Mouse (Mus musculus) heart, embryonic 15.5 days (tissue): ENCODE data around the gene Kdm6a. TPM values are rescaled to one million over a fixed set of nuclear protein-coding genes. Genes with fewer than 3 reads are reported as not detected.

ENCODE experiments used
- ATAC-seq: fragments of 200-750 bp; cut with Nextera tagmentation; replicated peaks from 2 replicates; pipeline ENCODE4 v1.8.0; 2017; ENCODE audit warnings: low read depth, moderate TSS enrichment; ENCODE audit not compliant: insufficient number of reproducible peaks, insufficient read depth, low FRiP score
- H3K27ac ChIP-seq: fragments of 300-500 bp; sonication (generic); 2 replicates; pipeline ENCODE4 v1.5.1; 2015; ENCODE audit warnings: mild to moderate bottlenecking, inconsistent platforms
- H3K27me3 ChIP-seq: fragments of 300-500 bp; sonication (generic); 2 replicates; pipeline ENCODE4 v1.6.1; 2015; ENCODE audit warnings: inconsistent platforms
- H3K36me3 ChIP-seq: fragments of 300-500 bp; sonication (generic); 2 replicates; pipeline ENCODE4 v1.6.1; 2015; ENCODE audit warnings: mild to moderate bottlenecking, inconsistent platforms
- H3K4me1 ChIP-seq: fragments of 300-500 bp; sonication (generic); replicated peaks from 2 replicates; pipeline ENCODE4 v1.6.1; 2015; ENCODE audit warnings: inconsistent platforms
- H3K4me2 ChIP-seq: fragments of 300-500 bp; sonication (generic); 2 replicates; pipeline ENCODE4 v1.6.1; 2015; ENCODE audit warnings: inconsistent platforms, mild to moderate bottlenecking, moderate library complexity
- H3K4me3 ChIP-seq: fragments of 300-500 bp; sonication (generic); 2 replicates; pipeline ENCODE4 v1.5.1; 2015; ENCODE audit warnings: mild to moderate bottlenecking, inconsistent platforms
- H3K9ac ChIP-seq: fragments of 300-500 bp; sonication (generic); 2 replicates; pipeline ENCODE4 v1.6.1; 2015; ENCODE audit warnings: mild to moderate bottlenecking, inconsistent platforms
- H3K9me3 ChIP-seq: fragments of 300-500 bp; sonication (generic); replicated peaks from 2 replicates; pipeline ENCODE4 v1.6.1; 2016; ENCODE audit warnings: inconsistent platforms
- WGBS: fragments of 180-500 bp; shearing (Covaris S2); methylation state at CpG from one replicate; pipeline ENCODE4 v1.1.7; 2015; ENCODE audit warnings: mixed read lengths; 5-methylcytosine and 5-hydroxymethylcytosine counted together
- polyA plus RNA-seq: library from polyadenylated mRNA; unstranded; fragments of >200 nt; fragmentation: Nextera tagmentation; extraction: Ambion mirVana; gene quantifications from 2 replicates; pipeline ENCODE4 v1.2.1, GENCODE M21; 2015

The Kdm6a gene
- polyA plus RNA-seq, 1 experiment from 2014 or later, result 13.0 TPM

DNA sequence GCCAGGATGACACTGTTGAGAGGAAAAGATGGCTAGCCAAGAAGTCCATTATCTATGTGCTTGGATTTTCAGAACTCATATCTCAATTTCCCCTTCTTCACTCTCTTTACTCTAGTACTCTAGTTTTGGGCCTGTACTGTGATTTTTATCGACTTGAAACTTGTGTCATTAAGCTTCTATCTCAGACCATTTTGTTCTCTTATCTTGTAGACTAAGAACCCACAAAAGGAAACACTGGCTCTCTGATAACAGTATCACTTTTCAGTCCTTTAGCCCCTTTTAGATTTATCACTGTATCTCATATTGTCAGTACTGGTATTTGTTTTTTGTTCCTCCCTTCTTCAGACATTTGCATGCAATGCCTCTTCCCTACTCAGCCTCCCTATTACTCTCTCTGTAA lies 17.1 kb downstream of the Kdm6a start:
- Histone ChIP-seq H3K4me2 (no peak overlapping the region), H3K36me3 (no peaks in the 10 kb centered on the region), H3K9me3 (no peaks in the 10 kb centered on the region), H3K27me3 (no peaks in the 10 kb centered on the region), H3K4me1 (peaks cover 11% of the 10 kb centered on the region), H3K9ac (no peak overlapping the region), H3K27ac (no peak overlapping the region), H3K4me3 (no peak overlapping the region)
- no peak for ATAC-seq
- WGBS, result 36% methylated on average over 1 of the region's 1 CpGs

DNA sequence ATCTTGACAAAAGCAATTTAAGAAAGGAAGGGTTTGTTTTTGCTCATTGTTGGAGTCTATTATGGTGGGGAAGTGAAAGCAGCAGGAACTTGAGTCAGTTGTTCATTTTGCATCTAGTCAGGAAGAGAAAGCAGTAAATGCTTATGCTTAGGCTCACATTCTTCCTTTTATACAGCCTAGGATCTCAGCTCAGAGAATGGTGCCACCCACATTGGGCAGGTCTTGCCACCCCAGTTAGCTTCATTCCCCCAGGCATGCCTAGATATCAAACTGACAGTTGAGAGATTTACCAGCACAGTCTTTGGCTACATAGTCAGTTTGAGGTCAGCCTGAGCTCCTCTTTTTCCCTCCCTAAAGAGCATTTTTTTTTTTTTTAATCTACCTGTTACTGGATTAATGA lies 24.8 kb downstream of the Kdm6a start:
- 0 out of 2 replicates have a peak overlapping the region, but pooled peaks have one; percentile 16 for H3K27ac ChIP-seq
- no peak overlapping the region for H3K4me3 ChIP-seq
- no peaks in the 10 kb centered on the region for H3K36me3 ChIP-seq
- H3K27me3 ChIP-seq, result no peaks in the 10 kb centered on the region
- H3K4me1 ChIP-seq, result peaks cover 5% of the 10 kb centered on the region; the same call in 1 of the 2 replicates
- no peaks in the 10 kb centered on the region for H3K9me3 ChIP-seq
- H3K9ac ChIP-seq, result no peak overlapping the region
- H3K4me2 ChIP-seq, result no peak overlapping the region
- ATAC-seq, result no peak

GRCm38 (mm10) chrX:18188293-18188692 lies 25.9 kb downstream of the Kdm6a start:
- Histone ChIP-seq H3K27me3 (no peaks in the 10 kb centered on the region), H3K4me3 (no peak overlapping the region), H3K9me3 (no peaks in the 10 kb centered on the region), H3K9ac (no peak overlapping the region), H3K36me3 (no peaks in the 10 kb centered on the region), H3K4me1 (peaks cover 7% of the 10 kb centered on the region), H3K4me2 (no peak overlapping the region), H3K27ac (no peak overlapping the region)
- WGBS, result 88% methylated on average over 2 of the region's 2 CpGs
- no peak for ATAC-seq

DNA sequence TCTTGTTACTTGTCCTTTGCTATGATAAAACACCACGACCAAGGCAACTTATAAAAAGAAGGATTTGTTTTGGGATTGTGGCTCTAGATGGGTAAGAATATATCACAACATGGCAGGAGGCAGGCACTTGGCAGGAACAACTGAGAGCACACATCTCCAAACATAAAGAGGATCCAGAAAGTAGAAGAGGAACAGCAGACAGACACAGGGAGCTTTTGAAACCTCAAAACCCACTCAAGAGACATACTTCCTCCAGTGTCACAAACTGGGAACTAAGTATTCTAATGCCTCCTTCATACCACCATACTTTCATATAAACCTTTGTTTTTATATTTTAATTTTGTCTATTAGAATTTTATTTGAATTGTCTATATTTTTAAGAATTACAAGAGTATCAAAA lies 77.2 kb downstream of the Kdm6a start:
- no peak overlapping the region for H3K4me2 ChIP-seq
- no peaks in the 10 kb centered on the region for H3K4me1 ChIP-seq
- WGBS, result 85% methylated on average over 1 of the region's 1 CpGs
- H3K9me3 ChIP-seq, result no peaks in the 10 kb centered on the region
- no peaks in the 10 kb centered on the region for H3K27me3 ChIP-seq
- H3K9ac ChIP-seq, result no peak overlapping the region
- ATAC-seq, result no peak
- no peak overlapping the region for H3K4me3 ChIP-seq
- no peak overlapping the region for H3K27ac ChIP-seq
- peaks cover 12% of the 10 kb centered on the region for H3K36me3 ChIP-seq

GRCm38 (mm10) chrX:18250621-18251020 lies 88.2 kb downstream of the Kdm6a start:
- no peaks in the 10 kb centered on the region for H3K27me3 ChIP-seq
- H3K36me3 ChIP-seq, result peaks cover 14% of the 10 kb centered on the region
- H3K4me2 ChIP-seq, result no peak overlapping the region
- H3K4me1 ChIP-seq, result no peaks in the 10 kb centered on the region
- no peak overlapping the region for H3K4me3 ChIP-seq
- no peaks in the 10 kb centered on the region for H3K9me3 ChIP-seq
- H3K27ac ChIP-seq, result no peak overlapping the region
- no peak overlapping the region for H3K9ac ChIP-seq
- 92% methylated on average over 4 of the region's 4 CpGs for WGBS
- ATAC-seq, result no peak

- Histone ChIP-seq H3K9me3 (no peaks in the 10 kb centered on the region), H3K4me1 (no peaks in the 10 kb centered on the region), H3K4me2 (no peak overlapping the region), H3K27me3 (no peaks in the 10 kb centered on the region), H3K36me3 (peaks cover 14% of the 10 kb centered on the region), H3K27ac (no peak overlapping the region), H3K9ac (no peak overlapping the region), H3K4me3 (no peak overlapping the region)
- WGBS, result 36% methylated on average over 4 of the region's 4 CpGs
- ATAC-seq, result no peak
Observed at GRCm38 (mm10) chrX:18254767-18255166, 92.4 kb downstream of the Kdm6a start.

GRCm38 (mm10) chrX:18258238-18258809 lies 95.9 kb downstream of the Kdm6a start:
- peaks cover 8% of the 10 kb centered on the region for H3K36me3 ChIP-seq
- ATAC-seq, result no peak
- no peak overlapping the region for H3K4me2 ChIP-seq
- no peak overlapping the region for H3K9ac ChIP-seq
- H3K27me3 ChIP-seq, result no peaks in the 10 kb centered on the region
- WGBS, result 89% methylated on average over 8 of the region's 8 CpGs
- no peaks in the 10 kb centered on the region for H3K9me3 ChIP-seq
- no peak overlapping the region for H3K4me3 ChIP-seq
- H3K27ac ChIP-seq, result no peak overlapping the region
- no peaks in the 10 kb centered on the region for H3K4me1 ChIP-seq

DNA sequence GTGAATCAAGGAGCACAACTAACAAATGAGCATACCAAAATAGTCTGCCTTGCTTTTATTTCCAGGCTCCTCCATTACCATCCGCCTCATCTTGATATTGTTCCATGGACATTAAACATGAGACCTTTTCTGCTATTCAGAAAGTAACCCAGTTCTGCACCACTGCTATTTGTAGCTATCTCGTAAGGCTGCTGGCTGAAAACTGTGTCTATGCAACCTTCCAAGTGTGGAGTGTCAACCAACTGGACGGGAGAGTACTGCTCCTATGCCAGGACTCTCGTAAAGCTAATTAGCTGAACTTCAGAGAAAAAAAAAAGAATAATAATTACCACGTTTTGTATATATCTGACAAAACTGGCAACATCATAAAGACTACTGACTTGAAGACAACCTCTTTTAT lies 116.2 kb downstream of the Kdm6a start:
- 63% methylated on average over 5 of the region's 5 CpGs for WGBS
- Histone ChIP-seq H3K9ac (no peak overlapping the region), H3K4me3 (no peak overlapping the region), H3K4me2 (no peak overlapping the region), H3K27me3 (no peaks in the 10 kb centered on the region), H3K4me1 (no peaks in the 10 kb centered on the region), H3K27ac (no peak overlapping the region), H3K9me3 (no peaks in the 10 kb centered on the region), H3K36me3 (peaks cover 5% of the 10 kb centered on the region; the same call in 1 of the 2 replicates)
- ATAC-seq, result no peak

DNA sequence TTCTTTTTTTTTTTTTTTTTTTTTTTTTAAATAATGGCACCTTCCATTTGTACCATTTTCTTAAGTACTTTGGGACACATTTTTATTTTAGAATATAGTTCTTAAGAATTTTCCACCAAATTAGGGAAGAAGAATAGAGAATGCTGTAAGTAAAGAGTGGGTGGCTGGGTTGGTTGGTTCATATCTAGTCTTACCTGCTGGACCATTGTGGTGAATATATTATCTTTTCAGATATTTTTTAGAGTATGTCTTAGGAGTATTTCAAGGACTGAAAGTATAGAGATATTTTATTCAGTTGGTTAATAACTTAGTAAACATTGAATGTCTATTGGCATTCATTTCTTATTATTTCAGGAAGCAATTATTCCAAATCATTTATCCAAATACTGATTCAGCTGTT lies 117.8 kb downstream of the Kdm6a start:
- Histone ChIP-seq H3K27me3 (no peaks in the 10 kb centered on the region), H3K4me2 (no peak overlapping the region), H3K9me3 (no peaks in the 10 kb centered on the region), H3K4me3 (no peak overlapping the region), H3K4me1 (no peaks in the 10 kb centered on the region), H3K36me3 (peaks cover 5% of the 10 kb centered on the region; the same call in 1 of the 2 replicates), H3K9ac (no peak overlapping the region), H3K27ac (no peak overlapping the region)
- no peak for ATAC-seq

Other genes starting within 250 kb of the Kdm6a start
- not detected in 2 replicates for gene Dusp21, start 16.7 kb upstream of the Kdm6a start, polyA plus RNA-seq